Mouse (Mus musculus) bone marrow macrophage, adult 2 months (primary cell): Measurements from ENCODE around the gene Crkl. TPM values are rescaled to one million over a fixed set of nuclear protein-coding genes. Genes with fewer than 3 reads are reported as not detected.

Source experiments
- H3K27ac ChIP-seq: 2 replicates; pipeline ENCODE4 v1.5.1; 2012; ENCODE audit warnings: low read depth, low read length; ENCODE audit not compliant: insufficient read depth
- H3K4me1 ChIP-seq: 2 replicates; pipeline ENCODE4 v1.6.1; 2012; ENCODE audit warnings: low read length; ENCODE audit not compliant: control insufficient read depth, insufficient read depth
- H3K4me3 ChIP-seq: 2 replicates; pipeline ENCODE4 v1.5.1; 2012; ENCODE audit warnings: mild to moderate bottlenecking, low read length, moderate library complexity; ENCODE audit not compliant: insufficient read depth
- CTCF ChIP-seq: IDR thresholded peaks from 2 replicates; pipeline ENCODE4 v1.5.1; 2012; ENCODE audit warnings: low read depth, mild to moderate bottlenecking, low read length, moderate library complexity
- POLR2A ChIP-seq: IDR thresholded peaks from 2 replicates; pipeline ENCODE4 v1.6.1; 2012; ENCODE audit warnings: mild to moderate bottlenecking, low read depth, low read length, borderline replicate concordance
- polyA plus RNA-seq: library from polyadenylated mRNA; stranded (reverse); fragments of >200 nt; gene quantifications from 2 replicates; pipeline ENCODE4 v1.2.4, GENCODE M21; 2012; ENCODE audit not compliant: missing spikeins, insufficient read depth, insufficient read length

Crkl gene
- polyA plus RNA-seq, result 26.2 and 27.4 TPM in 2 replicates

DNA sequence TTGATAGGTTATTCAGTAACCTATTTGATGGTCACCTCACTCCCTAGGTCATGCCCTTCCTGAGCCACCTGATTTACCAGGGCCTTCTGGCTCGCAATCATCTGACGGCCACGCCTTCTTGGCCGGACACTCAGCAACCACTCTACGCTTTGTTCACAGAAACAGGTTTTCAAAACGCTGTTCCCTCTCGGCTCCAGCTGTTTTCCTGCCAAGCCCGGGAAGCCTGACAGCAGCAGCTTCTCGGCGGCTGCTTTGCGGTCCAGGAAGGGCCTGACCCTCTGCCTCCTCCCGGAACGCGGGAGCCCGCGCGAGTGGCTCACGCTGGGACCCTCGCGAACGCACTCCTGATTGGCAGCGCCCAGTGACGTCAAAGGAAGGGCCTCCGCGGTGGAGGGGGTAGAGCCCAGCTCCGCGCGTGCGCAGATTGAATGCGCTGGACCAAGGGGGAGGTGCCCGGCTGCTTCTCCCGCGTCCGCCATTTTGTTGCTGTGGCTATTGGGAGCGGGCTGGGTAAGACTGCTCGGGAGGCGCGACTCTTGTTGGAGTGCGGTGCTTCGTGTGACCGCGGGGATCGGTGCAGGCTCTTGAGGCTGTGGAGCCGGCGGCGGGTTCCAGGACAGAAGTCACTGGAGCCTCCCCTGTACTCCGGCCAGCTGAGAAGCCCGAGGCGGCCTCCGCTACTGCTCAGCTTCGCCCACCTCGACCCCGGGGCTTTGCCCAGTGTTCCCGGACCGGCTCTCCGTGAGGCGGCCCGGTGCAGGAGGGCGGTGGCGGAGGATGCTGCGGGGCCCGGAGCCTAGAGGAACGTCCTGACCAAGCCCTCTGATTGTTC, at the start of gene Crkl:
TSS of gene Crkl (plus strand) at position 447 of the 832 bp plus-strand sequence.
- Histone ChIP-seq H3K4me1 (peaks cover 10% of the 10 kb centered on the region), H3K4me3 (peak within 1 kb of the TSS; percentile 74), H3K27ac (peak within 1 kb of the TSS; percentile 74)
- TF ChIP-seq POLR2A (peak; percentile 91), CTCF (no peak)

DNA sequence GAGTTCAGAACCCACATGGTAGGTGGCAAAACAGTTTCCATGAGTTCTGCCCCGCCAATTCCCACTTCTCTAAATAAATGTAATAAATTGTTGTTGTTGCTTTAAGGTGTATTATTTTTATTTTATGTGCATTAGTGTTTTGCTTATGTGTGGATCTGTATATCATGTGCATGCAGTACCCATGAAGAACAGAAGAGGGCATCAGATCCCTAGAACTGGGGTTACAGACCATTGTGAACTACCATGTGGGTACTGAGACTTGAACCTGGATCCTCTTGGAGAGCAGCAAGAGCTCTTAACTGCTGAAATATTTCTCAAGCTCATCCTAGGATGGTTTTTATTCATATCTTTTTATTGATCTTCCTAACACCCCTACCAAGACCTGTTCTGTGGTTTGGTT, 48.9 kb upstream of the Crkl start:
- TF ChIP-seq POLR2A (no peak), CTCF (no peak)
- Histone ChIP-seq H3K4me1 (peaks cover 18% of the 10 kb centered on the region), H3K4me3 (no peak overlapping the region), H3K27ac (no peak overlapping the region)

DNA sequence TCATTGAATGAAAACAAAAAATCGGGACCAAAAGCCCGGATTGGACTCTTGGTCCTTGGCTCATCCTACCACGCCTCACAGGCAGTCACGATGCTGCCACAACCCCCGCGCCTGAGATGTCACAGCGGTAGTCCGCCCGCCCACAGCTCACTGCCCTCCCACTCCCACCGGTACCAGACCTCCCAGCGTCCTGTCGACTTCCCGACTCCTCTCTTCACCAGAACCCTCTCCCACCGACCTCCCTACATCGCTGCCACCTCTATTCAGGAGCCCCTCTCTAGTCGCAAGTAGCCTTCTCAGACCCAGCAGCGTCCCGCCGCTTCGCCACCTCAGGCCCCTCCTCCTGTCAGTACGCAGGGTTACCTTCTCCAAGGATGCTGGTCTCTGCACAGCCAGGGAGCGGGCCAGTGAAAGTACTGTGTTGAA, 46.5 kb upstream of the Crkl start:
- peaks cover 30% of the 10 kb centered on the region for H3K4me1 ChIP-seq
- H3K4me3 ChIP-seq, result peak overlapping the region; percentile 98
- H3K27ac ChIP-seq, result peak overlapping the region; percentile 41
- no peak for TF ChIP-seq CTCF
- no peak for TF ChIP-seq POLR2A

DNA sequence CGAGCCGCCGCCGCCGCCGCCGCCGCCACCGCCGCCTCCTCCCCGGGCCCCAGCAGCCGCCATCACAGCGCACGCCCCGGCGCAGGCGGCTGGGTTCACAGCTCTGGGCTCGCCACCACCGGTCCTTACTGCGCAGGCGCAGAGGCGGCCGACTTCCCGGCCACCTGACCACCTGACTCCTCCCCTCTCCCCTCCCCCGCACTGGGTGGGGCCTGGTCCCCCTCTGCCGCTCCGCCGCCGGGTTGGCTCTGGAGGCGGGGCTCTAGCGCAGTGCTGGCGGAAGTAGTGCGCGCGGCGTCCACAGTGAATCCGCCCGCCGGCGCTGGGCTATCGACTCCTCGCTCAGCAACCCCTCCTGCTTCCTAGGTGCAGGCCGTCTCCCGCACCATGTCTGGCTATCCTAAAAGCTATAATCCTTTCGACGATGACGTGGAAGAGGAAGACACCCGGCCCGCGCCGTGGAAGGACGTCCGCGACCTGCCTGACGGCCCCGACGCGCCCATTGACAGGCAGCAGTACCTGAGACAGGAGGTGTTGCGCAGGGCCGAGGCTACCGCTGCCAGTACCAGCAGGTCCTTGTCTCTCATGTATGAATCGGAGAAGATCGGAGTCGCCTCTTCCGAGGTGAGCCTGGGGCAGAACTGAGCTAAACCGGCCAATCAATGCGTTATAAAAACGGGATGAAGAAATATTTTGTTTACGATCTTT, 45.9 kb upstream of the Crkl start, which contains the start of the genes Snap29 and Pi4ka:
TSS of gene Snap29 (plus strand) at position 251 of the 708 bp plus-strand sequence.
TSS of gene Pi4ka (minus strand) at position 579 of the 708 bp plus-strand sequence.
- Histone ChIP-seq H3K4me3 (peak within 1 kb of the TSS; percentile 98), H3K4me1 (peaks cover 35% of the 10 kb centered on the region), H3K27ac (peak within 1 kb of the TSS; percentile 71)
- no peak for TF ChIP-seq POLR2A
- no peak for TF ChIP-seq CTCF

DNA sequence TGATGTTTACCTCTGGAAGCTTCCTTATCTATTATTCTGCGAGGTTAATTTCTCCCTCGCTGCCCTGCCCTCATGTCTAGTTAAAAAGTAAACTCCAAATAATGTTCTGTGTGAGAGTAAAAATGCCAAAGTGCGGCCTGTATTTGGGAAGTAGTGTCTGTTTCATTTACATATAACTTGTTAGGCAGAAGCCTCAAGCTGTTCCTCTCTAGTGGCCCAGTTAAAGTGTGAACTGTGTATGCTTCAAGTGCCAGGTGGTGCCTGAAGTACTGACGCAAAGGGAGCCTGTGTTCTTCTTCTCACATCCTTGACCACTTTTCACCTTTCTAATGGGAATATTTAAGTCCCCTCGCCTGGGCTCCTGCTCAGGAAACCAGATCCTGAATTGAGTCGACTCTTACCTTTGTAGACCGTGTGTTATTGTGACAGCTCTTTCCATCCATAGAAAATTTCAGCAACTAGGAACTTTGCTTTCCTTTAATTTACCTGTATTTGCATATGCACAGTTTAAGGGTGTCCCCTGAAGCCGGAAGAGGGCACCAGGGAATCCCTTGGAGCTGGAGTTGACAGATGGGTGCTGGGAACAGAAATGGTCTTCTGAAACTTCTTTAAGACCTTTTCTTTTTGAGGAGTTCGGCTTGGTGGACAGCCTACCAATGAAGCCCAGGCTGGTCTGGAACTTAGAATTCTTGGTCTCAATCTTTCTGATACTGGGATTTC, 45.1 kb upstream of the Crkl start:
- Histone ChIP-seq H3K4me1 (peaks cover 40% of the 10 kb centered on the region), H3K27ac (peak overlapping the region; percentile 71), H3K4me3 (peak overlapping the region; percentile 91)
- TF ChIP-seq POLR2A (no peak), CTCF (no peak)

DNA sequence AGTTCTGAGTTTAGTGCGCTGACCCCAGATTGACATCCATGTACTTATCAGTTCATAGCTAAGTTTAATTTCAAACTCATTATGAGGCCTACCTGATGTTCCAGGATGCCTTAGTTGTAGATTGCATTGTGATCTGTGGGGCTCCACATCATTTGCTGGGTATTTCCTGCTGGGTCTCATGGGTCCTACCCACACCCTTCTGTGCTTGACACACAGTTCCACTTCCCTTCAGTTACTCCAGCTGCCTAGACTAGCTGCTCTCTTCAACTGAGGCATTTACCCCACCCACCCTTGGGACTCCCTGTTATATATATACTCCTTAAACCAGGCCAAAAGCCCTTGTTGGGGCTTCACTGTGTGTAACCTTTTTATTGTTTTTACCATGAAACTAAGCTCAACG, 42.7 kb upstream of the Crkl start:
- no peak for TF ChIP-seq POLR2A
- no peak for TF ChIP-seq CTCF

DNA sequence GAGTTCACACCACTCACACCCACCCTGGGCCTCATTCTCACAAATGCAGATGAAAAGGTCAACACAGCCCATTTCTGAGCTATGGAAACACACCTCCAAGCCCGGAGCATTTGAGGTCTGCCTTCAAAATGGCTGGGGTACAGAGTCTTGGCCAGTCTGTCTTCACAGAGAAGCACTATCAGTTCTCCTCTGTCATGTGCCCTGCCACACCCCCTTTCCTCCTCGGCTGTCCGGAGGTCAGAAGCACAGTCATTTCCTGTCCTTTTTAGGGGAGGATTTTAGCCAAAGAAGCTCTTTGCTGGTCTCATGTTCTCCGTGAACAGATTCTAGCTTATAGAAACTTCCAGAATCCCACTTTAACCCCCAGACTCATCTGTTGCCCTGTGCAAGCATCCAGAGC, 41.6 kb upstream of the Crkl start:
- peak overlapping the region; percentile 29 for H3K4me3 ChIP-seq

More for the DNA sequence above, 42.7 kb upstream of the Crkl start:
- Histone ChIP-seq H3K4me1 (peaks cover 40% of the 10 kb centered on the region), H3K27ac (peak overlapping the region; percentile 79), H3K4me3 (no peak overlapping the region)

DNA sequence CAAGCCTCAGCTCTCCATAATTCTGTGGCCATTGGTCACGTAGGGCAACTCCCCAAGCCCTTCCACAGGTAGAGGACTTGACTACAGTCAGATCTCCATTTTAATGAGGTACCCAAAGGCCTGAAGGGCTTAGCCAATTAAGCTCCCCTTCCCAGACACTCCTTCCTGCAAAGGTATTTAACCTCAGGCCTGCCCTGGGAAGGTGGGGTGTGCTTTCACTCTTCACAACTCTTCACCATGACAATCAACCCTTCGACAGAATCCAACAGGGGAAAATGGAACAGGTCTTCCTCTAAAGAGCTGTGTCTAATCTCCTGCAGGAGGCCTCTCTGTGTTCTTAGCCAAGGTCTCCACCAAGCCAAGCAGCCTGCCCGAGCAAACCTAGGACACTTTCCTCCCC, 28.8 kb upstream of the Crkl start:
- Histone ChIP-seq H3K4me3 (no peak overlapping the region), H3K27ac (no peak overlapping the region), H3K4me1 (no peaks in the 10 kb centered on the region)
- TF ChIP-seq POLR2A (no peak), CTCF (no peak)

More for the DNA sequence above, 41.6 kb upstream of the Crkl start:
- TF ChIP-seq CTCF (no peak), POLR2A (no peak)
- H3K27ac ChIP-seq, result peak overlapping the region; percentile 83
- peaks cover 35% of the 10 kb centered on the region for H3K4me1 ChIP-seq

DNA sequence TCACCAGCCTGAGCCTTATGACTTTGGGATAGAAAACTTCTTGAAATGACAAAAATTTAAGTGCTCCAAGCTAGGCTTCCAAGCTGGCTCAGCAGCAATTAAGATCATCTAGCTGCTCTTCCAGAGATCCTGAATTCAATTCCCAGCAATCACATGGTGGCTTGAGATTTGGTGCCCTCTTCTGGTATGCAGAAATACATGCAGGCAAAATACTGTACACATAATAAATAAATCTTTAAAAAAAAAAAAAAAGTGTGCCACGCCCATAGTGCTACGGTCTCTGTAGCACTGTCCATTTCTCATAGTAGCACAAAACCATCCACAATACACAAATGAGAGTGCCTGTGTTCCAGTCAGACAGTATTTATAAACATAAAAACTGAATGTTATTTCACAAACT, 19.2 kb upstream of the Crkl start:
- TF ChIP-seq CTCF (no peak), POLR2A (no peak)

DNA sequence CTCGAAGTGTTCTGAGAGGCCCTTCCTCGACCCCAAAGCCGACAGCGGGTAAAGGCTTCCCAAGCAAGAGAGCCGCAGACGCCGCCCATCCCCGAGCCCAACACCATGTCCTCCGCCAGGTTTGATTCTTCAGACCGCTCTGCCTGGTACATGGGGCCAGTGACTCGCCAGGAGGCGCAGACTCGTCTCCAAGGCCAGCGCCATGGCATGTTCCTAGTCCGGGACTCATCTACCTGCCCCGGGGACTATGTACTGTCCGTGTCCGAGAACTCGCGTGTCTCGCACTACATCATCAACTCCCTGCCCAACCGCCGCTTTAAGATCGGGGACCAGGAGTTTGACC, 557 bp downstream of the Crkl start:
- Histone ChIP-seq H3K4me3 (peak overlapping the region; percentile 74), H3K27ac (peak overlapping the region; percentile 63; the same call in 1 of the 2 replicates), H3K4me1 (peaks cover 10% of the 10 kb centered on the region)
- no peak for TF ChIP-seq CTCF
- TF ChIP-seq POLR2A, result no peak

More for the DNA sequence above, 19.2 kb upstream of the Crkl start:
- Histone ChIP-seq H3K4me1 (peaks cover 5% of the 10 kb centered on the region), H3K27ac (no peak overlapping the region), H3K4me3 (no peak overlapping the region)
